Mouse (Mus musculus): ENCODE results near the gene Slc27a5.

The Slc27a5 gene

GRCm38 (mm10) chr7:13023928-13024731 lies 26.1 kb upstream of the Slc27a5 start:
- peak; percentile 83 to 89 for DNase-seq

- peak; percentile 72 to 82 for DNase-seq
Measured at GRCm38 (mm10) chr7:13022773-13023535, 25.0 kb upstream of the Slc27a5 start.

DNA sequence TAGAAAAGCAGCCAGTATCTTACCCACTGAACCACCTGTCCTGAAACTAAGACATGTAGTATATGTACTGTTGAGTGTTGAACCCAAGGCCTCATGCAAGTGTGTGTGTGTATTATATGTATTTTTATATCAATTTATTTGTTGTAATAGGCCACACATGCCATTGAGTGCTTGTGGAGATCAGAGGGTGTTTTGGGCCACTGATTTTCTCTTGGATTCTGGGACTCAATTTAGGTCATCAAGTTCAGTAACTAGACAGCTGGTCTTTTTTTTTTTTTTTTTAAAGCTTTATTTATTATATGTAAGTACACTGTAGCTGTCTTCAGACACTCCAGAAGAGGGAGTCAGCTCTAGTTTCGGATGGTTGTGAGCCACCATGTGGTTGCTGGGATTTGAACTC lies 17.2 kb upstream of the Slc27a5 start:
- DNase-seq, result no peak

GRCm38 (mm10) chr7:13014275-13014839 lies 16.4 kb upstream of the Slc27a5 start:
- DNase-seq, result no peak

DNA sequence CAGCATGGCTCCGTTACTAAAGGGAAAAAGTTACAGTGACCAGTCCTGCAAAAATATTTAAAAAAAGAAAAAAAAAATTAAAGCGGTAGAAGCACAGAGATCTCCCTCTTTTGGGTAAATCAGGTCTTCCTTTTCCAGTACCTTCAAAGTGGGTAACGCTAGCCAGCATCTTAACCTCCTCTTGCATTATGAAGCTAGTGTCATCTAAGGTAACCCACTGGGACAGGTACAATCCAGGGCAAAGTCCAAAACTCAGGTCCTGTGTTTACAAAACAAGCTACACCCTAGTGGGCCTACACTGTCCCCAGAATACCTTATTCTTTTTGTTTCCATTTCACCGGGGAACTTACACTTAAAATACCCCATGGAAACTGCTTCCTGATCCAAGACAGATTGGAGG lies 15.7 kb upstream of the Slc27a5 start:
- DNase-seq, result no peak

GRCm38 (mm10) chr7:13010005-13010908 lies 12.3 kb upstream of the Slc27a5 start, which contains the start of gene Zbtb45:
Gene Zbtb45, minus strand, starts transcription at chr7:13010034.
- DNase-seq, result no peak

- peak; percentile 78 to 90 for DNase-seq
Measured at GRCm38 (mm10) chr7:13009143-13010004, 11.4 kb upstream of the Slc27a5 start.

DNA sequence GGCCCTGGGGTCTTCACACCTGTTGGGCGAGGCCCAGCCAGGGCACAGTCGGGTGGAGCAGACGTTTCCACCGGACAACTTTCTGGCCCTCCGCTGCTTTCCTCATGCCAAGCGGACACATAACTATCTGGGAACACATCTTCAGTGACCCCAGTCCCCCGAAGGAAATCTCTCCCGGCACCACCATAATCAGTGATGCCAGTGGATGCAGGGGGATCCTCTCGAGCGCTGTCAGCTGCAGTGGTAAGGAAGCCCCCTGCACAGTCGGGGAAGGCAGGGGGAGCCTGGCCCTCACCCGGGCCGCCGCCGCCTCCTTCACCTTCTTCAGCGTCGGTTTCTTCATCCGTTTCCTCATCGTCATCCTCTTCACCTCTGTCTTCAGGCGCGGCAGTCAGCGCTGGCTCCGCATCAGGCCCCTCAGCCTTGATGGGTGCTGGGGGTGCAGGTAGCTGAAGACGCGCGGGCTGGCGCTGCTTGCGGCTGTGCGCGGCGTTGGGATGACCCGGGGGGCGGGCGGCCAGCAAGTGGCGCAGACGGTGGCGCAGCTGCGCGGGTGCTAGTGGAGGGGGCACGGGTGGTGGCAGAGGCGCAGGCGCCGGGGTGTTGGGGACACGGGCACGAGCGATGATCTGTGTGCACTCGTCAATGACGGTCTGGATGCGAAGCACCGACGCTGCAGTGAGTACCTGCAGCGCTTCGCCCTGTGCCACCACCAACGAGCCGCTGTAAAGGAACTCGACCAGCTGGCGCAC lies 9.5 kb upstream of the Slc27a5 start:
- no peak for DNase-seq

- no peak for DNase-seq
Measured at GRCm38 (mm10) chr7:13006531-13006930, 8.5 kb upstream of the Slc27a5 start.

DNA sequence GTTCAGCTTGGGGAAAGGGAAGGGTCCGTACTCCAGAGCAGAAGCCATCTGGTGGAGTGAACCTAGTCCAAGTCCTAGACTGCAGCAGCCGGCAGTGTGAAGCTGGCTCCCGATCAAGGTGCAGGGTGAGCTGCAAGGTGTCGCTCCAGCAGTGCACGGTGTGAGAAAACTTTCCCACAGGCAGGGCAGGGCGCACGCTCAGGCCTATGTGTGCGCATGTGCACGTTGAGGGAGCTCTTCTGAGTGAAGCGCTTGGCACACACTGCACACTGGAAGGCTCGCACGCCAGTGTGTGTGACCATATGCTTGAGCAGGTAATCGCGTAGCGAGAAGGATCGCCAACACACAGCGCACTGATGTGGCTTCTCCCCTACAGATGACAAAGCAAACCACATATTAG lies 8.0 kb upstream of the Slc27a5 start:
- DNase-seq, result no peak

- DNase-seq, result no peak
Measured at GRCm38 (mm10) chr7:13003380-13003779, 5.4 kb upstream of the Slc27a5 start.

DNA sequence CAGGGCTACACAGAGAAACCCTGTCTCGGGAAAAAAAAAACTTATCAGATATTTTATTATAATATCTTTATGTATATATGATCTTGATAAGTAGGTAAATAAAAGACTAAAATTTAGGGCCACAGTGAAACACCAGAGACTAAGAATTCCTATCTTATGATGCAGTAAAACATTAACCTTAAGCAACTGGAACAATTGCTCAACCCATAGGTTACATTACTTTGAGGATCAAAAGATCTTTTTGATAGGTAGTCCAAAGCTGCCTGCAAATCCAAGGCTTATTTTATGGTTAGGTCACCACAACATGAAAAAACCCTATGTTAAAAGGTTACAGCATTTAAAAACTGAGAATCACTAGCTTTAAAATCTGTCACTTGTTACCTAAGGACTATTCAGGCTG lies 3.6 kb upstream of the Slc27a5 start:
- DNase-seq, result no peak

- DNase-seq, result no peak
Measured at GRCm38 (mm10) chr7:12998851-12999250, 859 bp upstream of the Slc27a5 start, which contains the start of gene Trim28. Gene Trim28, plus strand, starts transcription at chr7:12999114.

DNA sequence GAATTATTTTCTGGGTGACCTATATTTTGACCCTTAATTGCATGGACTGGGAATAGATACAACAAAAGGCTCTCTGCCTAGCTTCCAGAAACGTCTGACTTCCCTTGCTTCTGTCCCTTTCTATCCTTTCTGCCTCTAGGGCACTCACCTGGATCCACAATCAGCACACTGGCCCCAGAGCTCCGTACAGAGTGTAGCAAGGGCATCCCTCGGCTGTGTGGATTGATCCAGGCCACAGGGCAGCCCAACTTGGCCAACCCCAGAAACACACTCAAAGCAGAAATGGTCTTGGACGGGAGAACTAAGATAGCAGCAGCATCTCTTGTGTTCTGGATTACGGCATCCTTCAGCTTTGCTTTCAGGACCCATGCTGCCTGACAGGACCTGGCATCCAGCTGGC lies 762 bp downstream of the Slc27a5 start:
- DNase-seq, result no peak

- DNase-seq, result no peak
Measured at GRCm38 (mm10) chr7:12995862-12996261, 2.1 kb downstream of the Slc27a5 start.

GRCm38 (mm10) chr7:12993148-12993547 lies 4.8 kb downstream of the Slc27a5 start:
- no peak for DNase-seq

DNA sequence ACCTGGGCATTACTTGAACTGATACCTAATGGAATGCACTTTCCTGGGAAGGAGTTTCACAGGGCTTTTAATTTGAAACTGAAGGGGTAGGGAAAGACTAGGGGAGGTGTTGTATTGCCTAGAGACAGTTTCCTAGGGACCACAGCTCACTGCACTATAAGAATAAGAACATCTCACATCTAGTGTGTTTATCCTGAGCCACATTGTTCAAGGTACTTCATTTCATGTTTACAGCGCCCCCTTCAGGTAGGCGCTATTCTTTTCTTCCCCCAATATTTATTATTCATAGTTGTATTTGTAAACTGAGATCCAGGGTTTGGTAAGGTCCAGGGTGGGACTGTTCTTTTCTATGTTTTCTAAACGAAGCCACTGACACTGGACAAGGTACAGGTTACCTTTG lies 5.8 kb downstream of the Slc27a5 start:
- no peak for DNase-seq

DNA sequence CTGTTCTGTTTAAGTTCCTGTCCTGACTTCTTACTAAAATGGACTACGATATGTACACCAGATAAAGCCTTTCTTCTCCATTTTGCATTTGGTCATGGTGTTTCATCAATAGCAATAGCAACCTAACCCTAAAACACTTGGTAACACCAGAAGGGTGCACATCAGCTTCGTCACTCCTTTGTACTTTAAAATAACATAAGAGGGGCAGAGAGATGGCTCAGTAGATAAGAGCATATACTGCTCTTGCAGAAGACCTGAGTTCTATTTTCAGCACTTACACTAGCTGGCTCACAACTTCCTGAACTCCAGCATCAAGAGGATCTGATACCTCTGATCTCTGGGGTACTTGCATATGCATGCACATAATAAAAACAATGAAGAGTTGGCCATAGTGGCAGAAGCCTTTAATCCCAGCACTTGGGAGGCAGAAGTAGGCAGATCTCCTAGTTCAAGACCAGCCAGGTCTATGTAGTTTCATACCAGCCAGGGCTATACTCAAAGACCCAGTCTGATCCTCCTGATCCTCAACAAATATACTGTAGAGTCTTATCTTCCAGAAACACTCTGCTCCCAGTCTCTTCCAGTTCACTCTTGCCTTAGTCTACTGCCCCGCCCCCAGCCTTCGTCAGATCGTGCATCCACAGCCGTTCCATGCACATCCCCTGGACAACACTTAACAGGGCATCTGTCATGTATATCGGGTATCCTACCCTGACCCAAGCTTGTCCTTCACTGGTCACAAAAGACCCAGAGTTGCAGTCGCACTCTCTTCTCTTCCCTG lies 10.4 kb downstream of the Slc27a5 start:
- no peak for DNase-seq

DNA sequence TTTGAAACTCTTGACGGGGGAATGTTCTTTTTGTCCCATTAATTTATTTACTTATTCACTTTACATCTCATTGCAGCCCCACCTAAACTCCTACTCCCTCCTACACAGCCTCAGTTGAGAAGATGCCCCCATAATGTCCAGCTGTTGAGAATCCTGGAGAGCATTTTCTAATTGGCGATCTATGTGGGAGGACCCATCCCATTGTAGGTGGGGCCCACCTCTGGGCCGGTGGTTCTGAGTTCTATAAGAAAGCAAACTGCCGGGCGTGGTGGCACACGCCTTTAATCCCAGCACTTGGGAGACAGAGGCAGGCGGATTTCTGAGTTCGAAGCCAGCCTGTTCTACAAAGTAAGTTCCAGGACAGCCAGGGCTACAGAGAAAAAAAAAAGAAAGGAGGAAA lies 11.1 kb downstream of the Slc27a5 start:
- no peak for DNase-seq

- no peak for DNase-seq
Measured at GRCm38 (mm10) chr7:12985724-12986123, 12.3 kb downstream of the Slc27a5 start.
